Mouse (Mus musculus): ENCODE results near the gene Tbx6. TPM values are rescaled to one million over a fixed set of nuclear protein-coding genes. Genes with fewer than 3 reads are reported as not detected.
A peak's percentile ranks its signal among the peaks of the same experiment; 100 is the strongest.

Gene Tbx6
- polyA plus RNA-seq, 1 experiment from 2014 or later = 0.17 TPM

- 92% methylated on average over 13 of the region's 13 CpGs for WGBS
- no peak for ATAC-seq
- no peaks in the 10 kb centered on the region for H3K27me3 ChIP-seq (replicated peaks; ENCODE audit: control insufficient read depth, insufficient read depth, low read length)
- no peak overlapping the region for H3K4me2 ChIP-seq (replicated peaks; ENCODE audit: low read depth)
- no peak for TF ChIP-seq CTCF (IDR thresholded peaks at IDR 0.05; ENCODE audit: low read depth)
- H3K4me1 ChIP-seq (replicated peaks; ENCODE audit: control insufficient read depth, insufficient read depth, low read length) = no peaks in the 10 kb centered on the region
- no peak overlapping the region for H3K9ac ChIP-seq (ENCODE audit: low read depth, low read length)
- H3K36me3 ChIP-seq (ENCODE audit: control insufficient read depth, insufficient read depth) = no peaks in the 10 kb centered on the region
- H3K27ac ChIP-seq (ENCODE audit: low read depth, low read length) = no peak overlapping the region
- H3K9me3 ChIP-seq (ENCODE audit: control insufficient read depth) = no peaks in the 10 kb centered on the region
- H3K4me3 ChIP-seq (ENCODE audit: low read depth, low read length) = no peak overlapping the region
These were observed 39.3 kb upstream of the Tbx6 start for GRCm38 (mm10) chr7:126741964-126742482.

DNA sequence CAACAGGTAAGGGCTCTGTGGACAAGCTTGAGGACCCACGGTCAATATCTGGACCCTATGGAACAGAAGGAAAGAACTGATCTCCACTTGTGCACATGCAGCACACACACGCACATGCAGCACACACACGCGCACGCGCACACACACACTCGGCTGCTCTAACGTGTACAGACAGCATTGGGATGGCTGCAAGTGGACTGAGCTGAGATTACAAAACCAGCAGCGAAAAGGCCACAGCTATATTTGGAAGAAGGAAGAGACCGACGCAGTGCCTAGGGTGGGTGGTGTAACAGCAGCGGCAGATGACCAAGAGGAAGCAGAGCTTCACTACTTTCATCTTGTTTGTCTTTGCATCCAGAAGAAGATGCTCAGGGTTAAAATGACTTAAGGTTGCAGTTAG, 35.2 kb upstream of the Tbx6 start:
- 66% methylated on average over 12 of the region's 12 CpGs for WGBS
- H3K4me1 ChIP-seq (replicated peaks; ENCODE audit: control insufficient read depth, insufficient read depth, low read length) = no peaks in the 10 kb centered on the region
- H3K9me3 ChIP-seq (ENCODE audit: control insufficient read depth) = no peaks in the 10 kb centered on the region
- no peak for ATAC-seq
- no peaks in the 10 kb centered on the region for H3K27me3 ChIP-seq (replicated peaks; ENCODE audit: control insufficient read depth, insufficient read depth, low read length)
- H3K4me3 ChIP-seq (ENCODE audit: low read depth, low read length) = peak overlapping the region; percentile 26
- H3K27ac ChIP-seq (ENCODE audit: low read depth, low read length) = peak overlapping the region; percentile 78
- H3K9ac ChIP-seq (ENCODE audit: low read depth, low read length) = 0 out of 2 replicates have a peak overlapping the region, but pooled peaks have one; percentile 12
- no peak for TF ChIP-seq CTCF (IDR thresholded peaks at IDR 0.05; ENCODE audit: low read depth)
- no peaks in the 10 kb centered on the region for H3K36me3 ChIP-seq (ENCODE audit: control insufficient read depth, insufficient read depth)
- peak overlapping the region; percentile 49 for H3K4me2 ChIP-seq (replicated peaks; ENCODE audit: low read depth)

DNA sequence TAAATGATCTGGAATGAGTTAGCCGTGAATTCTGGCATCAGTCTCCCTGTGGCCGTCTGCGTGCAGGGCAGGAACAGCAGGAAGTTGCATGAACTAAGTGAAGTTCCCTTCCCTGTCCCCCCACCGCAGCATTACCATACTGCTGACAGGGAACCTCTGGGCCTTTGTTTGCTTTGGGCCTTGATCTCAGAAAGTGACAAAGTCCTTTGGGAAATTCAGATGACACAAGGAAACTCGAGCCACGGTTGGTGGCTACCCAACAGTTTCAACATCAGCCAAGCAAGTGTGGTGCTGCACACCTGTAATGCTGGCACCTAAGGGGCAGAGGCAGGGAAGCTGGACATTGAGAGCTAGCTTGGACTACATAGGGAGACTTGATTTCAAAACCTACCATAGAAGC, 34.5 kb upstream of the Tbx6 start:
- Histone ChIP-seq H3K9me3 (ENCODE audit: control insufficient read depth) (no peaks in the 10 kb centered on the region), H3K36me3 (ENCODE audit: control insufficient read depth, insufficient read depth) (no peaks in the 10 kb centered on the region), H3K4me3 (ENCODE audit: low read depth, low read length) (peak overlapping the region; percentile 26; the same call in 1 of the 2 replicates), H3K4me1 (replicated peaks; ENCODE audit: control insufficient read depth, insufficient read depth, low read length) (no peaks in the 10 kb centered on the region), H3K9ac (ENCODE audit: low read depth, low read length) (0 out of 2 replicates have a peak overlapping the region, but pooled peaks have one; percentile 12), H3K27ac (ENCODE audit: low read depth, low read length) (peak overlapping the region; percentile 78), H3K4me2 (replicated peaks; ENCODE audit: low read depth) (peak overlapping the region; percentile 49), H3K27me3 (replicated peaks; ENCODE audit: control insufficient read depth, insufficient read depth, low read length) (no peaks in the 10 kb centered on the region)
- TF ChIP-seq CTCF (IDR thresholded peaks at IDR 0.05; ENCODE audit: low read depth) = no peak
- peak; percentile 79 for ATAC-seq
- WGBS = 6% methylated on average over 6 of the region's 6 CpGs

GRCm38 (mm10) chr7:126748824-126749223, 32.5 kb upstream of the Tbx6 start:
- peak; percentile 72 for ATAC-seq
- TF ChIP-seq CTCF (IDR thresholded peaks at IDR 0.05; ENCODE audit: low read depth) = no peak
- no peak overlapping the region for H3K9ac ChIP-seq (ENCODE audit: low read depth, low read length)
- H3K27ac ChIP-seq (ENCODE audit: low read depth, low read length) = peak overlapping the region; percentile 76
- 33% methylated on average over 7 of the region's 7 CpGs for WGBS
- H3K36me3 ChIP-seq (ENCODE audit: control insufficient read depth, insufficient read depth) = no peaks in the 10 kb centered on the region
- H3K4me1 ChIP-seq (replicated peaks; ENCODE audit: control insufficient read depth, insufficient read depth, low read length) = no peaks in the 10 kb centered on the region
- H3K4me3 ChIP-seq (ENCODE audit: low read depth, low read length) = no peak overlapping the region
- no peaks in the 10 kb centered on the region for H3K27me3 ChIP-seq (replicated peaks; ENCODE audit: control insufficient read depth, insufficient read depth, low read length)
- H3K9me3 ChIP-seq (ENCODE audit: control insufficient read depth) = no peaks in the 10 kb centered on the region
- H3K4me2 ChIP-seq (replicated peaks; ENCODE audit: low read depth) = 0 out of 2 replicates have a peak overlapping the region, but pooled peaks have one; percentile 6

GRCm38 (mm10) chr7:126749582-126750343, 31.5 kb upstream of the Tbx6 start:
- no peaks in the 10 kb centered on the region for H3K27me3 ChIP-seq (replicated peaks; ENCODE audit: control insufficient read depth, insufficient read depth, low read length)
- no peak overlapping the region for H3K4me3 ChIP-seq (ENCODE audit: low read depth, low read length)
- no peaks in the 10 kb centered on the region for H3K9me3 ChIP-seq (ENCODE audit: control insufficient read depth)
- 88% methylated on average over 17 of the region's 17 CpGs for WGBS
- no peaks in the 10 kb centered on the region for H3K36me3 ChIP-seq (ENCODE audit: control insufficient read depth, insufficient read depth)
- ATAC-seq = no peak
- no peak overlapping the region for H3K9ac ChIP-seq (ENCODE audit: low read depth, low read length)
- H3K4me2 ChIP-seq (replicated peaks; ENCODE audit: low read depth) = no peak overlapping the region
- H3K4me1 ChIP-seq (replicated peaks; ENCODE audit: control insufficient read depth, insufficient read depth, low read length) = peaks cover 5% of the 10 kb centered on the region; the same call in 1 of the 2 replicates
- H3K27ac ChIP-seq (ENCODE audit: low read depth, low read length) = no peak overlapping the region
- peak; percentile 42 for TF ChIP-seq CTCF (IDR thresholded peaks at IDR 0.05; ENCODE audit: low read depth)

- Histone ChIP-seq H3K4me1 (replicated peaks; ENCODE audit: control insufficient read depth, insufficient read depth, low read length) (peaks cover 5% of the 10 kb centered on the region; the same call in 1 of the 2 replicates), H3K27me3 (replicated peaks; ENCODE audit: control insufficient read depth, insufficient read depth, low read length) (no peaks in the 10 kb centered on the region), H3K4me2 (replicated peaks; ENCODE audit: low read depth) (peak overlapping the region; percentile 40), H3K9me3 (ENCODE audit: control insufficient read depth) (no peaks in the 10 kb centered on the region), H3K36me3 (ENCODE audit: control insufficient read depth, insufficient read depth) (no peaks in the 10 kb centered on the region), H3K27ac (ENCODE audit: low read depth, low read length) (no peak overlapping the region), H3K9ac (ENCODE audit: low read depth, low read length) (0 out of 2 replicates have a peak overlapping the region, but pooled peaks have one; percentile 31), H3K4me3 (ENCODE audit: low read depth, low read length) (peak overlapping the region; percentile 14; the same call in 1 of the 2 replicates)
- TF ChIP-seq CTCF (IDR thresholded peaks at IDR 0.05; ENCODE audit: low read depth) = peak; percentile 91
- under 1% methylated on average over 9 of the region's 9 CpGs for WGBS
- peak; percentile 62 for ATAC-seq
These were observed 26.4 kb upstream of the Tbx6 start for GRCm38 (mm10) chr7:126754866-126755265.
